Mouse (Mus musculus): Measurements from ENCODE around the gene Scp2.
"Not testable (repeated sequence)": the region's sequence is repeated elsewhere in the genome, so short reads cannot be mapped to it uniquely, and the experiment has no call there.

The Scp2 gene

DNA sequence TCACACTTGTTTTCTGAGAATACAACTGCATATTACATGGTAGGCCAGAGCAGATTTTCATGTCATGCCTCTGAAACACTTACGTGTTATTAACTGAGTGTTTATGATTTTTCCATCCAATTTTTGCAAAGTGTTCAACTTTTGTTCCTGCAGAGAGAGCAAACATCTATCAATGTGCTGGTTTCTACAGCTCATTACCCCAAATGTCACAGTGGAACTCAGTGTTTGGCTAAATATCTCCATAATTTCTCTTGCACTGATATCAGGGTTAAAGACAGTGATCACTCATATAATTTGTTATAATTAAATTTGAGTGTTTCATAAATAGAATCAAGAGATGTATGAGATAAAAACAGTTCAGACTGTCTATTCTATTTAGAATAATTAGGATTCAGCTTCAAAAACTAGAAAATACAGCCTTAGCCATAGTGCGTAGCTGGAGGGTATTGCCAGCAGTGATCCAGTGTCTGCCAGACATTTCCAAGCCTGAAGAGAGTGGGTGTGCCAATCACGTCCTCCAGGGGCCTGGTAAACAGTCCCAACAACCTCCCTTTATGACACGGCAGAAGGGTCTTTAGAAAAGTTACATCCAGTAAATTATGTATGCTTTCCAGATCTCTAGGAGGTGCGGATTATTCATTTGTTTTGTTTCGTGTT, 51.9 kb downstream of the Scp2 start:
- no peak for DNase-seq

DNA sequence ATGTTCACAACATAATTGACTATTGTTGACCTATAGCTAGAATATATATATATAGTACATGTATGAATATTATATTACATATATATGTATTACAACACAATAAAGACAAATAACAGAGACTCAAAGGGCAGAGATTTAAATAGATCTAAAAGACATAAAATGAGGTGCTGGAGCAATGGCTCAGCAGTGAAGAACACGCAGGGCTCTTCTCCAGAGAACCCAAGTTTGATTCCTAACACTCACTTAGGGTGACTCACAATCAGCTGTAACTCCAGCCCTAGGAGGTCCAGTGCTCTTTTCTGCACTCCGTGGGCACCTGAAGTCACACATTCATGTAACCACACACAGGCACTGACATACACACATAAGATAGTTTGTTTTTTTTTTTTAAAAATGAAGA, 60.8 kb downstream of the Scp2 start:
- no peak for DNase-seq

- no peak for DNase-seq
Measured at GRCm38 (mm10) chr4:108083032-108083735, 61.6 kb downstream of the Scp2 start.

DNA sequence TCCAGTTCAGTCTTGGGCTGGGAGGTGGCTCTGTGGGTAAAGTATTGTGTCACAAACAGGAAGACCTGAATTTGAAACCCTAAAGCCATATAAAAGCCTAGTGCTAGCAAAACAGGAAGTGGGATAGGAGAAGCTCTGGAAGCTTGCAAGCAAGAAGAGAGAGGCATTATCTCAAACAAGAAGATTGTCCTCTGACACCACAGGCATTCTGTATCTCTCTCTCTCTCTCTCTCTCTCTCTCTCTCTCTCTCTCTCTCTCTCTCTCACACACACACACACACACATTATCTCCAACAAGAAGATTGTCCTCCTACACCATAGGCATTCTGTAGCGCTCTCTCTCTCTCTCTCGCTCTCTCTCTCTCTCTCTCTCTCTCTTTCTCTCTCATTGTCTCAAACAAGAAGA, 62.4 kb downstream of the Scp2 start:
- no peak for DNase-seq

GRCm38 (mm10) chr4:108080876-108081275, 63.9 kb downstream of the Scp2 start:
- no peak for DNase-seq

DNA sequence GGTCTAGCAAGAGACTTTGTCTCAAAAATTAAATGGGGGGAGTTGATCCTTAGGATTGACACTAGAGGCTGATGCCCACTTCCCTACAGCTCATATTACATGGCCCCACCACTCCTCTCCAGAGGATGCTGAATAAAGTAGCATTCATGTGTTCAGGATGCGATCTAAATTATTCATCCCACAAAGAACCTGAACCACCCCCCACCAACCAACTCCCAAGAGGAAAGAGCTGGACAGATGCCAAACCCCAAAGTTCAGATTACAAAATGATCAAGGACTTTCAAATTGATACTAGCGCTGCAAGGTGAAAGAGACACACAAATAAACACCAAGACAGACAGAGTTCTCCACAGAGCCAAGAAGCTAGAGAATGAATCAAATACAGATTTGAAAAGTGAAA, 65.0 kb downstream of the Scp2 start:
- DNase-seq, result no peak

DNA sequence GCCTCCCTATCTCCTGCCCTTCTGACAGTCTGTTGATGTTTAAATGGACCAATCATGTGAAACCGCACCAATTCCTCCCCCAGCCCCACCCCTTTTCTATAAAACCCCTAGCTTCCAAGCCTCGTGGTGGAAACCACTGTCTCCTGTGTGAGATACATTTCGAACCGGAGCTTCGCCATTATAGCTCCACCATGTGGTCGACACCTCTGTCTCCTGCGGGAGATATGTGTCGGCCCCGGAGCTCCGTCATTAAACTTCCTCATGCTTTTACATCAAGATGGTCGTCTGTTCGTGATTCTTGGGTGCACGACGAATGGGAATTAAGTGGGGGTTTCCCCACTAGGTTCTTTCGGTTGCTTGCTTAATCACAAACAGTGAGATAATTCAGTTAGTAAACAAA, 65.6 kb downstream of the Scp2 start:
- not testable (repeated sequence) for DNase-seq

DNA sequence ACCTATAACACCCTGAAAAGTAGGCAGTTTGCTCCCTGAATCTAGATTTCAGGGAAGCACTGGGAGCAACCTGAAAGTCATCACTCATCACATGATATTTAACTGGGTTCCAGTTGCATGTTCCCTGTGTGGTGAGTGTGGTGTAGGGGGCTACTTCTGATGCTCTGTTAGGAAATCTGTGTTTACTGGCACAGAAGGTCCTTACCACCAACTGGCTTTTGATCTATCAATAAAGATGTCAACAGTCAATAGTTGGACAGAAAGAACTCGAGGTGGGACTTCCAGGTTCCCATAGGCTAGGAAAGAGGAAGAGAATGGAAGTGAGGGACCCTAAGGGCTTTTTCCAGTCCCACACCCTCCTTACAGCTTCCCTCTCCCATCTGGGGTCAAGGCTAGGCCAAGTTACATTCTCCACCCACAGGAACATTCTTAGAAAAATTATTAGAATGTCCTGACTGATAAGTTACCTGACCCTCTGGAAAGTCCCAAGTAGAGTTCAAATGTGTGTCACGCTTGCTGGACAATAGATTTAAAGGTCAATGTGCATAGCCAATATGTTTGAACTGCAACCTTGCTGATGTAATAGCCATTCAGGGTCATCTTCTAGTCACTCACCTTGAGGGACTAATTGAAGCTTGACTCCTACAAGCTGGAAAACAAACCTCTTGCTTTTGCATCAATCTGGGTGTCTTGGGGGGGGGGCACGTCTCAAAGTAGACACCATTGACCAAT, 67.4 kb downstream of the Scp2 start:
- DNase-seq, result no peak

- DNase-seq, result no peak
Measured at GRCm38 (mm10) chr4:108074204-108074823, 70.5 kb downstream of the Scp2 start.

GRCm38 (mm10) chr4:108072086-108072485, 72.7 kb downstream of the Scp2 start:
- no peak for DNase-seq

DNA sequence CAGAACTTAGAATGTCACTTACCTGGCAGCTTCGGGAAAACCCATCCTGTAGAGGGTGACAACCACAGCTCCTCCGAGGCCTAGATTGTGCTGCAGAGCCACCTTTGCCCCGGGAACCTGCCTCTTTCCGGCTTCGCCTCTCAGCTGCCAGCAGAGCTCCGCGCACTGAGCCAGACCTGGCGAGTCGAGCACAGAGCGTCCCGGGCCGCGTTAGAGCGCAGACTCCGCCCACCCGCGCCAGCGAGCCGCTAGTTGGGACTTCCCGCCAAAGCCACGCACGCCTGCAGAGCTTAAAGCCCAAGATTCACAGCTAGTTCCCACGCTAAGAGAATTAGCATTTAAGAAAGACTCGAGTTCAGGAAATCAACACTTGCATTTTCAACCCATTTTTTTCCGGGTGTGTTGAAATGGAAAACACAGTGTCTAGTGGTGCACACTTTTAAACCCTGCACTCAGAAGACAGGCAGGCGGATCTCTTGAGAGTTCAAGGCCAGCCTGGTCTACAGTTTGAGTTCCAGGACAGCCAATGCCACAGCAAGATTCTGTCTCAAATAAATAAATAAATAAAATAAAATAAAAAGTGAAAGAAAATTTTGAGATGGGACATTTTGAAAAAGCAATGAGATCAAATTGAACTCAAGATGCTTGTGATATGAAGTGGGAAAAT, 73.4 kb downstream of the Scp2 start:
- peak; percentile 96 to 98 for DNase-seq

GRCm38 (mm10) chr4:108070723-108071122, 74.1 kb downstream of the Scp2 start:
- DNase-seq, result peak in 1 of 2 experiments; percentile 9

DNA sequence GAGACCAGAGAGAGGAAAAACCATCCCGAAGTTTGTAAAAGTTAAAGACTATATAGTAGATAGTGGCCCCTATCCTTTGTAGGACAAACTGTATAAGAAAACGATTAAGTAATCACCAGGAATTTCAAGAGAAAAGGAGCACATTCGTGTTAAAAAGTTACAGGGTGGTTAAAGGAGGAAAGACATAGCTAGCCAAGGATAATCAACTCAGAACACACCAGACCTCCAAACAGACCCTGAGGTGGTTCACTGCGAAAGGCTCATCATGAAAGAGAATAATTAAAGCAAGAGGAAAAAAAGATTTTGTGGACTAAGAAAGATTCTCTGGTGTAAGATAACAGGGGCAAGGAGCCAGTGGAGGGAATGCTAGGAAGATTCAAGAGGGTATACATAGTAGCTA, 74.5 kb downstream of the Scp2 start:
- no peak for DNase-seq

DNA sequence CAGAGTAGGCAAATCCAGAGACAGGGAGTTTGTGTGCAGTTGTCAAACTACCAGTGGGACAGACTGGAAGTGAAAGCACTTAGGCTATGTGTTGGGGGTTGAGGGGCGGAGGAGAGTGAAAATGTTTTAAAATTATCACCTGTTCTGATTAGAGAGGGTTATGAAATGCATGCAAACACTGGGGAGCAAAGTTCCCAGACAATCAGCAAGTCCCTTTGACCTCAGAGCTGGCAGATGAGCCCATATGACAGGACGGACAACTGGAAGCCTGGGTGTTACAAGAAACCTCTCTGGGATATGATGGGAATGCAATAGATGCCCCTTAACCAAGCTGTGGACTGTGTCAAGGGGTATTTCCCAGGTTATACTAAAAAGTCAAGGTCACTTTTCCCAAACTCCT, 76.7 kb downstream of the Scp2 start:
- DNase-seq, result no peak

DNA sequence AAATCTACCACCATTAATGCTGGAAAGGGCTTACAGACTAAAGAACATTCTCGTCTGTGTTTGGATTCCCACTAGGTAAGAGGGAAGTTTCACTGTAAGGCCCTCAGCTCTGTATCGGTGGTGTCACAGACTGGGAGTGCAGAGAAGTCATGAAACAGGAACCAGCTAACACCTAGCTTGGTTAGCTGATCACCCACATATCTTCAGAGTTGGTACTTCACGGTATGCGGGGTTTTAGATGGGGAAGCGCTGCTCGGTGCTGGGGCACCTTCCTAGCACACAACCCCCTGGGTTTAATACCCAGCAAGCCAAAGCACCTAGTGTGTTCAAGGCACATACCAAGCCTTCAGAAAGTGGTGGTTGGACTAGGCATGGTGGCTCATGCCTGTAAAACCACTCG, 77.5 kb downstream of the Scp2 start:
- DNase-seq, result no peak

DNA sequence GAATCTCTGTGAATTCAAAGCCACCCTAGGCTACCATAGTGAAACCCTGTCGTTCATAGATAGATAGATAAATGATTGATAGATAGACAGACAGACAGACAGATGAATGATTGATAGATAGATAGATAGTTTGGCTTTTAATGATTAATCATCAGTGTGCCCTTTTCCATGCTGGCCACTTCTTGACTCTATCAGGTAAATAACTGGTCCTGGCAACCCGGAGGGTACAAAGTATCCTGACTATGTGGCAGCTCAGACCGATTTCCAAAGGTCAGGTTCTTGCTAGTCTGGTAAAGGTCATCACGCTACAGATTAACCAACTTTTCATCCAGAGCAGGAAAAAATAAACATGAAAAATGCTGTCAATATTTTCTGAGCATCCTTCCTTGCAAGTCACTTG, 78.2 kb downstream of the Scp2 start:
- no peak for DNase-seq

- no peak for DNase-seq
Measured at GRCm38 (mm10) chr4:108065176-108065844, 79.5 kb downstream of the Scp2 start.

- DNase-seq, result no peak
Measured at GRCm38 (mm10) chr4:108063616-108064015, 81.2 kb downstream of the Scp2 start.

DNA sequence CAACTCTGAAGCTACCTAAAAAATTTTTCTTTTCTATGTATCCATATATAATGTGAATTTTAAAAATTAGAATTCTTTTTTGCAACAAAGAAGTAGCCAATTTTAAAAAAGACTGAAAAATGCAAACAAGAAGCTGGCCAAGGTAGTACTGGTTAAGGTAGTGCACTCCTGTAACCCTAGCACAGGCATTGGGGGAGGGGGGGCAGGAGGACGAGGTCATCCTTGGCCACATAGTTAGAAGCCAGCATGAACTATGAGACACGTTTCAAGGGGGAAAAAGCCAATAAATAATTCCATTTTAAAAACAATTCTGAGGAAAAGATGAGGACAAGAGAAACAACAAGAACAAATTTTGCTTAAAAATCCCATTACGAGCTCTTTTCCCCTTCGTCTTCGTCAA, 82.3 kb downstream of the Scp2 start:
- DNase-seq, result no peak

DNA sequence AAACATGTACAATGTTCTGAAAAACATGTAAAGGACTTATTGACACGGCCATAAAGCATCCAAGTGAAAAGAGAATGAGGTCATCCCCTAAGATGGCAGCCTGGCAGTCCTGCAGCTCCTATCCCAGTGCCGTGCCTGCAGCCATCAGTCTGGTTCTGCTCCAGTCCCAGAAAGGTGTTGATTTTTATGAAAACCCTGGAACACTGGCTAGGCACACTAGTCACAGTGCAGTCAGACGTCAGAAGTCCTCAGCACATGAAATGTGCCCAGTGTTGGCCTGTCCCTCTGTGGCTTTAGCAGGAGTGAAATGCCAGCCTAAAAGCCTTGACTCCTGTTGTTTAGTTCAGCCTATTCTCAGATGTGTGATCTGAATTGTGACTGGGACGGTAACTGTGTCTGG, 84.0 kb downstream of the Scp2 start:
- DNase-seq, result no peak

- DNase-seq, result no peak
Measured at GRCm38 (mm10) chr4:108059601-108060379, 85.0 kb downstream of the Scp2 start.

- no peak for DNase-seq
Measured at GRCm38 (mm10) chr4:108058166-108058565, 86.6 kb downstream of the Scp2 start.
